9 mouse cellular contexts compared by ENCODE assay signal in genomic region chr8:72257171-72257901, GRCm38 (mm10). TPM values are rescaled to one million over a fixed set of nuclear protein-coding genes. Genes with fewer than 3 reads are reported as not detected.
A peak's percentile ranks its signal among the peaks of the same experiment; 100 is the strongest.
DNase-seq lines count a peak whose midpoint lies in the region; ATAC-seq lines count a peak whose summit lies in the region.
"Had no signal": no experiment of that assay in that cellular context is flagged by ENCODE, and none has a peak within 500 bp of the region (broad histone marks: within the 10 kb centered on the region; RNA-seq: fewer than 3 reads in every experiment).

No protein-coding gene starts in this region.

- 45% methylated on average over 7 of the region's 7 CpGs for WGBS in kidney, embryonic 14.5 days
- WGBS in midbrain, embryonic 10.5 days = 54% methylated on average over 7 of the region's 7 CpGs

- H3K9me3 ChIP-seq in kidney, embryonic 14.5 days (ENCODE audit: control insufficient read depth, low read length) = no peaks in the 10 kb centered on the region
- no peaks in the 10 kb centered on the region for H3K9me3 ChIP-seq in midbrain, embryonic 10.5 days (replicated peaks)

- DNase-seq in kidney, adult 8-10 months = no peak
- DNase-seq in ES-CJ7 (ENCODE audit: low read depth, low spot score) = peak; percentile 71
- peak; percentile 51 for DNase-seq in embryo, embryonic 9.5 days (ENCODE audit: extremely low spot score)
- DNase-seq in induced T-regulatory cell, adult 2 months (ENCODE audit: low read depth) = peak; percentile 58
- peak; percentile 56 for DNase-seq in midbrain, embryonic 10.5 days (ENCODE audit: low spot score)
- peak; percentile 52 for DNase-seq in thymus, postnatal 0 days (ENCODE audit: low spot score)
- no peak for DNase-seq in urinary bladder, postnatal 25 days (ENCODE audit: low spot score)

- H3K4me1 ChIP-seq in kidney, embryonic 14.5 days (ENCODE audit: control insufficient read depth, insufficient read depth, low read length) = peaks cover 3% of the 10 kb centered on the region; the same call in 1 of the 2 replicates
- H3K4me1 ChIP-seq in midbrain, embryonic 10.5 days = no peaks in the 10 kb centered on the region

- 0 out of 2 replicates have a peak, but pooled peaks have one; percentile 44 for ATAC-seq in kidney, embryonic 14.5 days (ENCODE audit: low FRiP score, low TSS enrichment)

- H3K4me3 ChIP-seq in kidney, embryonic 14.5 days (ENCODE audit: low read length) = no peak overlapping the region
- H3K4me3 ChIP-seq in midbrain, embryonic 10.5 days = no peak overlapping the region

- H3K27me3 ChIP-seq in kidney, embryonic 14.5 days (ENCODE audit: control insufficient read depth, insufficient read depth, low read length) = no peaks in the 10 kb centered on the region
- no peaks in the 10 kb centered on the region for H3K27me3 ChIP-seq in midbrain, embryonic 10.5 days (ENCODE audit: low read depth, poor library complexity, severe bottlenecking)

- H3K36me3 ChIP-seq in kidney, embryonic 14.5 days (ENCODE audit: control insufficient read depth, insufficient read depth, low read length) = peaks cover 15% of the 10 kb centered on the region; the same call in 1 of the 2 replicates
- H3K36me3 ChIP-seq in midbrain, embryonic 10.5 days = peaks cover 45% of the 10 kb centered on the region

- H3K9ac ChIP-seq in kidney, embryonic 14.5 days (ENCODE audit: low read depth, low read length) = no peak overlapping the region

- H3K27ac ChIP-seq in kidney, embryonic 14.5 days (ENCODE audit: low read depth, low read length) = no peak overlapping the region
- H3K27ac ChIP-seq in midbrain, embryonic 10.5 days (replicated peaks) = no peak overlapping the region

- no peak overlapping the region for H3K4me2 ChIP-seq in kidney, embryonic 14.5 days (replicated peaks; ENCODE audit: low read depth, low read length)

RNA-seq across cellular contexts. Expression of gene Ap1m1, which starts 17.5 kb away (rescaled TPM):
- 110 and 125 TPM in 2 replicates for polyA plus RNA-seq in kidney, embryonic 14.5 days (2014; fragmentation: Nextera tagmentation; extraction: Ambion mirVana)
- 201 and 235 TPM in 2 replicates for polyA plus RNA-seq in midbrain, embryonic 10.5 days (2016; fragmentation: Nextera tagmentation; extraction: Ambion mirVana)
- polyA plus RNA-seq in thymus, postnatal 0 days (2015; fragmentation: Nextera tagmentation; extraction: Ambion mirVana) = 133 and 135 TPM in 2 replicates

RNA-seq across cellular contexts. Expression of gene Fam32a, which starts 37.8 kb away (rescaled TPM):
- 61.3 and 68.8 TPM in 2 replicates for polyA plus RNA-seq in kidney, embryonic 14.5 days (2014; fragmentation: Nextera tagmentation; extraction: Ambion mirVana)
- 75.2 and 83.1 TPM in 2 replicates for polyA plus RNA-seq in midbrain, embryonic 10.5 days (2016; fragmentation: Nextera tagmentation; extraction: Ambion mirVana)
- 69.3 and 75.9 TPM in 2 replicates for polyA plus RNA-seq in thymus, postnatal 0 days (2015; fragmentation: Nextera tagmentation; extraction: Ambion mirVana)

RNA-seq across cellular contexts. Expression of gene Gm11034, which starts 43.9 kb away (rescaled TPM):
- polyA plus RNA-seq in kidney, embryonic 14.5 days (2014; fragmentation: Nextera tagmentation; extraction: Ambion mirVana) = not detected in 2 replicates
- polyA plus RNA-seq in midbrain, embryonic 10.5 days (2016; fragmentation: Nextera tagmentation; extraction: Ambion mirVana) = not detected in 2 replicates
- not detected in 2 replicates for polyA plus RNA-seq in thymus, postnatal 0 days (2015; fragmentation: Nextera tagmentation; extraction: Ambion mirVana)
- polyA plus RNA-seq: large intestine, adult 2 months had no signal

RNA-seq across cellular contexts. Expression of gene Cib3, which starts 44.7 kb away (rescaled TPM):
- polyA plus RNA-seq in kidney, embryonic 14.5 days (2014; fragmentation: Nextera tagmentation; extraction: Ambion mirVana) = not detected in 2 replicates
- not detected in 2 replicates for polyA plus RNA-seq in midbrain, embryonic 10.5 days (2016; fragmentation: Nextera tagmentation; extraction: Ambion mirVana)
- 0.44 and 0.67 TPM in 2 replicates for polyA plus RNA-seq in thymus, postnatal 0 days (2015; fragmentation: Nextera tagmentation; extraction: Ambion mirVana)
- polyA plus RNA-seq: large intestine, adult 2 months had no signal

RNA-seq across cellular contexts. Expression of gene Gm10282, which starts 47.7 kb away (rescaled TPM):
- polyA plus RNA-seq in kidney, embryonic 14.5 days (2014; fragmentation: Nextera tagmentation; extraction: Ambion mirVana) = 32.7 and 38.4 TPM in 2 replicates
- polyA plus RNA-seq in midbrain, embryonic 10.5 days (2016; fragmentation: Nextera tagmentation; extraction: Ambion mirVana) = 38.0 and 38.7 TPM in 2 replicates
- polyA plus RNA-seq in thymus, postnatal 0 days (2015; fragmentation: Nextera tagmentation; extraction: Ambion mirVana) = 32.8 and 33.9 TPM in 2 replicates

Comparison
In these comparisons a context has a peak if more than half of its experiments do, and no peak if none do; other contexts are left out.
1. DNase-seq: peak in ES-CJ7 (single experiment), embryo, embryonic 9.5 days (single experiment), induced T-regulatory cell, adult 2 months (single experiment), midbrain, embryonic 10.5 days (single experiment) and thymus, postnatal 0 days (single experiment); none in kidney, adult 8-10 months (0 of 2) and urinary bladder, postnatal 25 days (single experiment).